Mouse (Mus musculus): ENCODE data around the gene Tinf2. TPM values are rescaled to one million over a fixed set of nuclear protein-coding genes. Genes with fewer than 3 reads are reported as not detected.

The Tinf2 gene
- total RNA-seq, 1 experiment, result 26.1 TPM

DNA sequence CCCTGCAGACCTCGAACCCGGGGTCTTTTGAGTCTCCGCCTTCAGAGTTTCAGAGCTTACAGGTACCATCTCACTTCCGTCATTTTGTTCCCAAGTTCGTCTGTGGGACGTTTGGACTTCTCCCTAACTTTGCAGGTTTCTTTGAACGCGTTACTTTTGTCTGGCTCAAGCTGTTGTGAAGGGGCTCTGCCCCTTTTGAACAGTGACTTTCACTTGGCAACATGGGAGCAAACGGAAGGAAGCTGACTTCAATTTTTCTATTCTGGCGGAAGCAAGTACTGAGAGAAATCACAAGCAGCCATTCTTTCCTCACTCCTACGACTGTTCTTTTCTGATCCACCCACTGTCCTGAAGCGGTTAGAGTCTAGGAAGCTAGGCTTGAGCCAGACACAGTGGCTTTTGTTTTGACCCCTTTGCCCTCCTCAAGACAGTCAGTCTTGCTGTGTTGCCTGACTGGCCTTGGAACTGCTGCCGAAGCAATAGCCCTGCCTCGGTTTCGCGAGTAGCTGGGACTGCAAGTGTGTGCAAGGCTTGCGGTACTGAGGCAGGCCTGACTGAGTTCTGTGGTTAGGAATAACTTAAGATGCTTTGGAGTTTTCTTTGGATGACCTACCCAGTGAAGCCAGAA, 37.2 kb downstream of the Tinf2 start:
- H3K36me3 ChIP-seq (ENCODE audit: control insufficient read depth, insufficient read depth, low read length, poor library complexity, severe bottlenecking), result peaks cover 11% of the 10 kb centered on the region
- in situ Hi-C loops (cut with MboI; ENCODE audit: low sequenced_read_pairs in 2 of 2, unreplicated experiment in 2 of 2), result no loop called here
- H3K27ac ChIP-seq (ENCODE audit: insufficient read depth, low read depth, low read length, poor library complexity, severe bottlenecking), result no peak overlapping the region
- H3K9me3 ChIP-seq (ENCODE audit: control insufficient read depth, insufficient read depth, low read depth, low read length), result no peaks in the 10 kb centered on the region
- no peak for TF ChIP-seq ZNF384 (IDR thresholded peaks at IDR 0.05; ENCODE audit: low read depth, low read length)
- no peak for TF ChIP-seq ZC3H11A (IDR thresholded peaks at IDR 0.05; ENCODE audit: borderline replicate concordance, low read depth, low read length)
- TF ChIP-seq MAFK (IDR thresholded peaks at IDR 0.05; ENCODE audit: insufficient read depth, low read depth, low read length), result no peak
- TF ChIP-seq CHD2 (IDR thresholded peaks at IDR 0.05; ENCODE audit: low read depth, low read length), result no peak
- TF ChIP-seq HCFC1 (IDR thresholded peaks at IDR 0.05; ENCODE audit: borderline replicate concordance, insufficient read depth, low read length), result no peak
- H3K9ac ChIP-seq (ENCODE audit: insufficient read depth, low read depth, low read length, poor library complexity, severe bottlenecking), result peak overlapping the region; percentile 45
- peaks cover 3 to 6% of the 10 kb centered on the region in 2 experiments; a peak in 1 of 4 replicates for H3K4me1 ChIP-seq (ENCODE audit: control insufficient read depth in 2 of 2, insufficient read depth in 2 of 2, low read length in 2 of 2, poor library complexity in 1 of 2)
- DNase-seq (ENCODE audit: low read depth, low spot score), result no peak
- peak overlapping the region; percentile 92 to 95 for H3K4me3 ChIP-seq (ENCODE audit: insufficient read depth in 1 of 2, low read depth in 1 of 2, low read length in 2 of 2, poor library complexity in 1 of 2, severe bottlenecking in 1 of 2)

GRCm38 (mm10) chr14:55643060-55643907, 38.3 kb downstream of the Tinf2 start, which contains the start of gene Tm9sf1:
Gene Tm9sf1 (minus strand): TSS chr14:55643806.
- TF ChIP-seq MAFK (IDR thresholded peaks at IDR 0.05; ENCODE audit: insufficient read depth, low read depth, low read length) (no peak), HCFC1 (IDR thresholded peaks at IDR 0.05; ENCODE audit: borderline replicate concordance, insufficient read depth, low read length) (peak; percentile 60)
- Histone ChIP-seq H3K9me3 (ENCODE audit: control insufficient read depth, insufficient read depth, low read depth, low read length) (no peaks in the 10 kb centered on the region), H3K4me3 (ENCODE audit: insufficient read depth in 1 of 2, low read depth in 1 of 2, low read length in 2 of 2, poor library complexity in 1 of 2, severe bottlenecking in 1 of 2) (peak within 1 kb of the TSS; percentile 92 to 95), H3K27ac (ENCODE audit: insufficient read depth, low read depth, low read length, poor library complexity, severe bottlenecking) (peak within 1 kb of the TSS; percentile 40; the same call in 1 of the 2 replicates), H3K4me1 (ENCODE audit: control insufficient read depth in 2 of 2, insufficient read depth in 2 of 2, low read length in 2 of 2, poor library complexity in 1 of 2) (peaks cover 3 to 6% of the 10 kb centered on the region in 2 experiments; a peak in 1 of 4 replicates), H3K36me3 (ENCODE audit: control insufficient read depth, insufficient read depth, low read length, poor library complexity, severe bottlenecking) (peaks cover 15% of the 10 kb centered on the region), H3K9ac (ENCODE audit: insufficient read depth, low read depth, low read length, poor library complexity, severe bottlenecking) (peak within 1 kb of the TSS; percentile 84)
- DNase-seq (ENCODE audit: low read depth, low spot score), result peak; percentile 49
- in situ Hi-C loops (cut with MboI; ENCODE audit: low sequenced_read_pairs in 2 of 2, unreplicated experiment in 2 of 2), result no loop called here

GRCm38 (mm10) chr14:55642679-55643059, 39.0 kb downstream of the Tinf2 start:
- Histone ChIP-seq H3K9ac (ENCODE audit: insufficient read depth, low read depth, low read length, poor library complexity, severe bottlenecking) (peak overlapping the region; percentile 84), H3K27ac (ENCODE audit: insufficient read depth, low read depth, low read length, poor library complexity, severe bottlenecking) (no peak overlapping the region), H3K9me3 (ENCODE audit: control insufficient read depth, insufficient read depth, low read depth, low read length) (no peaks in the 10 kb centered on the region), H3K4me3 (ENCODE audit: insufficient read depth in 1 of 2, low read depth in 1 of 2, low read length in 2 of 2, poor library complexity in 1 of 2, severe bottlenecking in 1 of 2) (peak overlapping the region; percentile 92 to 95), H3K36me3 (ENCODE audit: control insufficient read depth, insufficient read depth, low read length, poor library complexity, severe bottlenecking) (peaks cover 19% of the 10 kb centered on the region), H3K4me1 (ENCODE audit: control insufficient read depth in 2 of 2, insufficient read depth in 2 of 2, low read length in 2 of 2, poor library complexity in 1 of 2) (peaks cover 3 to 6% of the 10 kb centered on the region in 2 experiments; a peak in 1 of 4 replicates)
- in situ Hi-C loops (cut with MboI; ENCODE audit: low sequenced_read_pairs in 2 of 2, unreplicated experiment in 2 of 2), result no loop called here
- no peak for TF ChIP-seq ZNF384 (IDR thresholded peaks at IDR 0.05; ENCODE audit: low read depth, low read length)
- TF ChIP-seq MAFK (IDR thresholded peaks at IDR 0.05; ENCODE audit: insufficient read depth, low read depth, low read length), result no peak
- no peak for TF ChIP-seq ZC3H11A (IDR thresholded peaks at IDR 0.05; ENCODE audit: borderline replicate concordance, low read depth, low read length)
- no peak; the same call in 1 of the 2 replicates for TF ChIP-seq HCFC1 (IDR thresholded peaks at IDR 0.05; ENCODE audit: borderline replicate concordance, insufficient read depth, low read length)
- no peak for TF ChIP-seq CHD2 (IDR thresholded peaks at IDR 0.05; ENCODE audit: low read depth, low read length)
- DNase-seq (ENCODE audit: low read depth, low spot score), result no peak

- TF ChIP-seq HCFC1 (IDR thresholded peaks at IDR 0.05; ENCODE audit: borderline replicate concordance, insufficient read depth, low read length), result no peak
- TF ChIP-seq ZC3H11A (IDR thresholded peaks at IDR 0.05; ENCODE audit: borderline replicate concordance, low read depth, low read length), result no peak
- TF ChIP-seq MAFK (IDR thresholded peaks at IDR 0.05; ENCODE audit: insufficient read depth, low read depth, low read length), result no peak
- no peak for TF ChIP-seq ZNF384 (IDR thresholded peaks at IDR 0.05; ENCODE audit: low read depth, low read length)
- TF ChIP-seq CHD2 (IDR thresholded peaks at IDR 0.05; ENCODE audit: low read depth, low read length), result no peak
- Histone ChIP-seq H3K27ac (ENCODE audit: insufficient read depth, low read depth, low read length, poor library complexity, severe bottlenecking) (no peak overlapping the region), H3K4me1 (ENCODE audit: control insufficient read depth in 2 of 2, insufficient read depth in 2 of 2, low read length in 2 of 2, poor library complexity in 1 of 2) (peaks cover 3 to 4% of the 10 kb centered on the region in 2 experiments; a peak in 1 of 4 replicates), H3K36me3 (ENCODE audit: control insufficient read depth, insufficient read depth, low read length, poor library complexity, severe bottlenecking) (peaks cover 19% of the 10 kb centered on the region), H3K4me3 (ENCODE audit: insufficient read depth in 1 of 2, low read depth in 1 of 2, low read length in 2 of 2, poor library complexity in 1 of 2, severe bottlenecking in 1 of 2) (no peak overlapping the region), H3K9ac (ENCODE audit: insufficient read depth, low read depth, low read length, poor library complexity, severe bottlenecking) (no peak overlapping the region), H3K9me3 (ENCODE audit: control insufficient read depth, insufficient read depth, low read depth, low read length) (no peaks in the 10 kb centered on the region)
- in situ Hi-C loops (cut with MboI; ENCODE audit: low sequenced_read_pairs in 2 of 2, unreplicated experiment in 2 of 2), result no loop called here
- no peak for DNase-seq (ENCODE audit: low read depth, low spot score)
Measured at GRCm38 (mm10) chr14:55641291-55641690, 40.3 kb downstream of the Tinf2 start.
